Mouse (Mus musculus): ENCODE measurements at regions not wholly inside any gene's neighbourhood (a gene's known extent, or its start where the extent isn't known, plus 50 kb on each side); places are given as distances from the start of the nearest gene placed in this dataset.

- H3K4me1 ChIP-seq = no peaks in the 10 kb centered on the region
- no peak overlapping the region for H3K4me2 ChIP-seq (replicated peaks)
- no peak overlapping the region for H3K27ac ChIP-seq (replicated peaks)
- no peaks in the 10 kb centered on the region for H3K9me3 ChIP-seq (replicated peaks)
- ATAC-seq (ENCODE audit: insufficient number of reproducible peaks, low FRiP score, low TSS enrichment, low read depth) = no peak
- H3K4me3 ChIP-seq (replicated peaks) = no peak overlapping the region
- H3K9ac ChIP-seq = no peak overlapping the region
- no peaks in the 10 kb centered on the region for H3K36me3 ChIP-seq
- 39% methylated on average over 5 of the region's 5 CpGs for WGBS
- H3K27me3 ChIP-seq = no peaks in the 10 kb centered on the region
Measured at GRCm38 (mm10) chr6:103312935-103313334, 197.5 kb upstream of the Chl1 start.

- 15% methylated on average over 6 of the region's 6 CpGs for WGBS
- Histone ChIP-seq H3K27ac (replicated peaks) (no peak overlapping the region), H3K9ac (no peak overlapping the region), H3K36me3 (no peaks in the 10 kb centered on the region), H3K27me3 (no peaks in the 10 kb centered on the region), H3K4me1 (no peaks in the 10 kb centered on the region), H3K9me3 (replicated peaks) (no peaks in the 10 kb centered on the region), H3K4me2 (replicated peaks) (no peak overlapping the region), H3K4me3 (replicated peaks) (no peak overlapping the region)
- no peak for ATAC-seq (ENCODE audit: insufficient number of reproducible peaks, low FRiP score, low TSS enrichment, low read depth)
Measured at GRCm38 (mm10) chr6:103318081-103318480, 192.3 kb upstream of the Chl1 start.

DNA sequence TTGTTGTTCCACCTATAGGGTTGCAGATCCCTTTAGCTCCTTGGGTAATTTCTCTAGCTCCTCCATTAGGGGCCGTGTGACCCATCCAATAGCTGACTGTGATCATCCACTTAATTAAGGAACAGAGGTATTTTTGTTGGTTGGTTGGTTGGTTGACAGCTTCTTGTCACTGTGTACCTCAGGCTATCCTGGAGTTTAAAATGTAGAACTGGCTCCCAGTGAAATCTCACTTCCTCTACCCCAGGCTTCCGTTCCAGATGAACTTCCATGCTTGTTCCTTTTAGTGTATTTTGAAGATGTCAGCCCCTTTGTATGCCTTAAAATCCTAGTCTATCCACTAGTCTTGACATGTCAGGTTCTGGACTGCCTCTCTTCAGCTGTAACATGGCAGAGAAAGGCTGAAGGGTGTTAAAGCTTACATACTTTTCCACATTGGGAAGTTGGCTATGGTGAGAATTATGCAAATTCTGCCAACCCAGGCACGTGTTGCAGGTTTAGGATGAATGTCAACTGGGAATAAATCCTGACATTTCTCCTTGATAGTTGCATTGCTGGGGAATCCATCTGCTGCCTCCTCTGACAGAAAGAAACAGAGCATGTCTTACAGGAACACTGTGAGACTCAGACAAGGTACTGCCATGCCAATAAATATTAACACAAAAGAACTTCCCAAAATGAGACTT lies 191.6 kb upstream of the Chl1 start:
- Histone ChIP-seq H3K36me3 (no peaks in the 10 kb centered on the region), H3K4me2 (replicated peaks) (no peak overlapping the region), H3K27ac (replicated peaks) (no peak overlapping the region), H3K9me3 (replicated peaks) (no peaks in the 10 kb centered on the region), H3K27me3 (no peaks in the 10 kb centered on the region), H3K9ac (no peak overlapping the region), H3K4me1 (no peaks in the 10 kb centered on the region), H3K4me3 (replicated peaks) (no peak overlapping the region)
- 34% methylated on average over 3 of the region's 3 CpGs for WGBS
- no peak for ATAC-seq (ENCODE audit: insufficient number of reproducible peaks, low FRiP score, low TSS enrichment, low read depth)

DNA sequence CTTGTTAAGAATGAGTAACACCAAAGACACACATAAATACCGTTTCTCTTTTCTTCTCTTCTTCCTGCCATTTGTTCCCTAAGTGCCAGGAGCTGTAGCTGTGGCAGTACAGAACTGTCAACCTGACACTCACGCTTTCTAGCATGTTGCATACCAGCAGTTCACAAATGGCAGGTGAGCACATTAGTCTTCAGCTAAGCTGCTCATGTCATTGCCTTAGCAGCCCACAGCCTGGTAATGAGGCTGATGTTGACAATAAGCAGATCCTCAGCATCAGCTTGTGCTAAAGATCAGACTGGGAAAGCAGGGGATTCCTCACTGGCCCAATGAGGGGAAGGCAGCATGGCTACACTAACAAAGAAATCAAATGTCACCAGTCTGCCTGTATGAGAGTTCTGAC lies 190.4 kb upstream of the Chl1 start:
- H3K27ac ChIP-seq (replicated peaks) = no peak overlapping the region
- 64% methylated on average over 2 of the region's 2 CpGs for WGBS
- H3K4me3 ChIP-seq (replicated peaks) = no peak overlapping the region
- no peaks in the 10 kb centered on the region for H3K27me3 ChIP-seq
- no peaks in the 10 kb centered on the region for H3K4me1 ChIP-seq
- no peak overlapping the region for H3K9ac ChIP-seq
- no peak overlapping the region for H3K4me2 ChIP-seq (replicated peaks)
- no peak for ATAC-seq (ENCODE audit: insufficient number of reproducible peaks, low FRiP score, low TSS enrichment, low read depth)
- H3K9me3 ChIP-seq (replicated peaks) = no peaks in the 10 kb centered on the region
- no peaks in the 10 kb centered on the region for H3K36me3 ChIP-seq

DNA sequence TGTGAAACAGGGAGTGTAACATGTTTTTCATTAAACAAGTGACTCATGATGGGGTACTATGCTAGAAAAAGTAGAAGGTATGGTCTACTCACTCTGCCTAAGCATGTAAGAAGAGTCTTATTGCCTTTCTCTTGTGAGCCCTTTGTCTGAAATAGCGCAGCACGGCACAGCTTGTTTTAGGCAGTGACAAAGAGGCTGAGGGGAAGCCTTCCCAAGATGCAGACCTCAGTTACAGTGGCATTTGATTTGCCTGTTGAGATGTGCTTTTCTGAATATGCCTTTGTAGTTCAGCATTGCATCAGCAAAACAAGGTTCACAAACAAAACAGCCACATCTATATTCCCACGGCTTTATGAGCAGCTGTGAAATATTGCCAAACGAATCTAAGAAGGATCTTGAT lies 189.8 kb upstream of the Chl1 start:
- 76% methylated on average over 4 of the region's 4 CpGs for WGBS
- H3K4me3 ChIP-seq (replicated peaks) = no peak overlapping the region
- no peak for ATAC-seq (ENCODE audit: insufficient number of reproducible peaks, low FRiP score, low TSS enrichment, low read depth)

DNA sequence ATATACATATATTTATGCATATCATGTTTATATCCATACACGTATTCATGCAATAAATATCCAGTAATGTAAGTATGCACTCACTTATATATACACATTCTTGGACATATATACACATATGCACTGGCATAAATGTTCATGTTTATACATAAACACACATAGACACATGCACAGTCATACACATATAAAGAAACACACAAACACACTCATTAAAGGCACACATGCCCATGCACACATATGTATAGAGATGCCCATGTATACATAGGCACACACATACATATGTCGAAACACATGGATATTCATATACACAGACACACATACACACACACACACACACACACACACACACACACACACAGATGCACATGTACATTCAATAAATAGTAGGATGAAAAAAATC lies 189.3 kb upstream of the Chl1 start:
- Histone ChIP-seq H3K36me3 (no peaks in the 10 kb centered on the region), H3K9me3 (replicated peaks) (no peaks in the 10 kb centered on the region), H3K27ac (replicated peaks) (no peak overlapping the region), H3K27me3 (no peaks in the 10 kb centered on the region), H3K4me3 (replicated peaks) (no peak overlapping the region), H3K4me2 (replicated peaks) (no peak overlapping the region), H3K9ac (no peak overlapping the region), H3K4me1 (no peaks in the 10 kb centered on the region)
- 85% methylated on average over 2 of the region's 2 CpGs for WGBS
- ATAC-seq (ENCODE audit: insufficient number of reproducible peaks, low FRiP score, low TSS enrichment, low read depth) = no peak

More for the DNA sequence above, 189.8 kb upstream of the Chl1 start:
- no peaks in the 10 kb centered on the region for H3K9me3 ChIP-seq (replicated peaks)
- H3K4me2 ChIP-seq (replicated peaks) = no peak overlapping the region
- no peak overlapping the region for H3K9ac ChIP-seq
- no peaks in the 10 kb centered on the region for H3K4me1 ChIP-seq
- H3K36me3 ChIP-seq = no peaks in the 10 kb centered on the region
- H3K27me3 ChIP-seq = no peaks in the 10 kb centered on the region
- no peak overlapping the region for H3K27ac ChIP-seq (replicated peaks)

DNA sequence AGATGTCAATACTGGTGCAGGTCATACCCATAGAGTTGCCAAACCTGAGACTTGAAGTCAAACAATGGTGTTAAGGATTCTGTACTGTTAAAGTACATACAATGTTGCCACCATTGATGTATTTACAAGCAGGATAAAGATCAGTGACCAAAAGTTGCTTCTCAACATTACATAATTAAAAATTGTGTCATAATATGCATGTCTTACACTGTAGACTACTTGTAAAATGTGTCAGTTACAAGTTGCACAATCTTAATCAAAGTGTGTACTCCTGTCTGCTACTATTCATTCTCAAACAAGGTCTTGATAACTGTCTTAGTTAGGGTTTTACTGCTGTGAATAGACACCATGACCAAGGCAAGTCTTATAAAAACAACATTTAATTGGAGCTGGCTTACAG lies 187.9 kb upstream of the Chl1 start:
- H3K4me2 ChIP-seq (replicated peaks) = no peak overlapping the region
- H3K27me3 ChIP-seq = no peaks in the 10 kb centered on the region
- ATAC-seq (ENCODE audit: insufficient number of reproducible peaks, low FRiP score, low TSS enrichment, low read depth) = no peak

GRCm38 (mm10) chr6:103335683-103336082 lies 174.7 kb upstream of the Chl1 start:
- no peak overlapping the region for H3K9ac ChIP-seq
- H3K27me3 ChIP-seq = no peaks in the 10 kb centered on the region
- H3K4me2 ChIP-seq (replicated peaks) = no peak overlapping the region
- no peak for ATAC-seq (ENCODE audit: insufficient number of reproducible peaks, low FRiP score, low TSS enrichment, low read depth)
- H3K9me3 ChIP-seq (replicated peaks) = no peaks in the 10 kb centered on the region
- H3K4me3 ChIP-seq (replicated peaks) = no peak overlapping the region
- no peaks in the 10 kb centered on the region for H3K4me1 ChIP-seq
- no peaks in the 10 kb centered on the region for H3K36me3 ChIP-seq
- H3K27ac ChIP-seq (replicated peaks) = no peak overlapping the region

More for the DNA sequence above, 187.9 kb upstream of the Chl1 start:
- Histone ChIP-seq H3K27ac (replicated peaks) (no peak overlapping the region), H3K9ac (no peak overlapping the region), H3K9me3 (replicated peaks) (no peaks in the 10 kb centered on the region), H3K4me3 (replicated peaks) (no peak overlapping the region), H3K4me1 (no peaks in the 10 kb centered on the region), H3K36me3 (no peaks in the 10 kb centered on the region)

- WGBS = 52% methylated on average over 7 of the region's 7 CpGs
- no peak overlapping the region for H3K4me2 ChIP-seq (replicated peaks)
- H3K36me3 ChIP-seq = no peaks in the 10 kb centered on the region
- no peak overlapping the region for H3K9ac ChIP-seq
- H3K27me3 ChIP-seq = no peaks in the 10 kb centered on the region
- no peaks in the 10 kb centered on the region for H3K9me3 ChIP-seq (replicated peaks)
- no peak for ATAC-seq (ENCODE audit: insufficient number of reproducible peaks, low FRiP score, low TSS enrichment, low read depth)
- H3K27ac ChIP-seq (replicated peaks) = no peak overlapping the region
- no peaks in the 10 kb centered on the region for H3K4me1 ChIP-seq
- H3K4me3 ChIP-seq (replicated peaks) = no peak overlapping the region
Measured at GRCm38 (mm10) chr6:103339961-103340732, 170.2 kb upstream of the Chl1 start.

DNA sequence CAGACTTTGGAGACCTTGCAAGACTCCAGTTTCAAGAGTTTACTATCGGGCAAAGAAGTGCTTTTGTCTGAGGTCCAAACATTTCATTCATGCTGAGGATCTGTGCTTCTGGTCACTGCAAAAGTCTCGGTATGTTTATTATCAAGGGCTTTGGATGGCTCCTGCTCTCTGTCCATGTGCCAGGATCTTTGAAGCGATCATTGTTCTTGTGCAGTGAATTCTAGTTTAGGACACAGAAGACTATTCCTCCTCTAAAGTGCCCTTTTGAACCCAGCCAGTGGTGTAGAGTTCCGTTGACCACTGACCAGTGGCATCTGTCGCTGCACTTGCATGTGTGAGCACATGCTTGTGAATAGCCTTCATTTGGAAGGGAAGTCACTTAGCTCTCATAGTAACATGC lies 166.9 kb upstream of the Chl1 start:
- Histone ChIP-seq H3K4me2 (replicated peaks) (no peak overlapping the region), H3K27ac (replicated peaks) (no peak overlapping the region), H3K36me3 (no peaks in the 10 kb centered on the region), H3K27me3 (no peaks in the 10 kb centered on the region), H3K9ac (no peak overlapping the region), H3K4me3 (replicated peaks) (no peak overlapping the region), H3K4me1 (no peaks in the 10 kb centered on the region), H3K9me3 (replicated peaks) (no peaks in the 10 kb centered on the region)
- 77% methylated on average over 5 of the region's 5 CpGs for whole genome bisulfite sequencing
- no peak for ATAC-seq (ENCODE audit: insufficient number of reproducible peaks, low FRiP score, low TSS enrichment, low read depth)

GRCm38 (mm10) chr6:103344413-103344812 lies 166.0 kb upstream of the Chl1 start:
- whole genome bisulfite sequencing = 73% methylated on average over 2 of the region's 2 CpGs
- H3K4me3 ChIP-seq (replicated peaks) = no peak overlapping the region
- no peak for ATAC-seq (ENCODE audit: insufficient number of reproducible peaks, low FRiP score, low TSS enrichment, low read depth)

GRCm38 (mm10) chr6:103345195-103345594 lies 165.2 kb upstream of the Chl1 start:
- Histone ChIP-seq H3K9ac (no peak overlapping the region), H3K4me3 (replicated peaks) (no peak overlapping the region), H3K4me1 (no peaks in the 10 kb centered on the region), H3K27me3 (no peaks in the 10 kb centered on the region), H3K4me2 (replicated peaks) (no peak overlapping the region), H3K27ac (replicated peaks) (peak overlapping the region; percentile 44; the same call in 1 of the 2 replicates), H3K9me3 (replicated peaks) (no peaks in the 10 kb centered on the region), H3K36me3 (no peaks in the 10 kb centered on the region)
- 67% methylated on average over 3 of the region's 3 CpGs for WGBS
- ATAC-seq (ENCODE audit: insufficient number of reproducible peaks, low FRiP score, low TSS enrichment, low read depth) = no peak

More at GRCm38 (mm10) chr6:103344413-103344812, 166.0 kb upstream of the Chl1 start:
- Histone ChIP-seq H3K4me2 (replicated peaks) (no peak overlapping the region), H3K4me1 (no peaks in the 10 kb centered on the region), H3K9me3 (replicated peaks) (no peaks in the 10 kb centered on the region), H3K36me3 (no peaks in the 10 kb centered on the region), H3K27me3 (no peaks in the 10 kb centered on the region), H3K9ac (no peak overlapping the region), H3K27ac (replicated peaks) (no peak overlapping the region)
